Mouse (Mus musculus) adrenal gland, adult (tissue): ENCODE data around the gene Scn8a.

Experiments used
- DNase-seq, 2 experiments: peaks; one replicate each; pipeline ENCODE4 v3.0.0; 2022 to 2023; ENCODE audit warnings: low spot score in 1 of 2; ENCODE audit not compliant: inconsistent age in 2 of 2

Scn8a gene

DNA sequence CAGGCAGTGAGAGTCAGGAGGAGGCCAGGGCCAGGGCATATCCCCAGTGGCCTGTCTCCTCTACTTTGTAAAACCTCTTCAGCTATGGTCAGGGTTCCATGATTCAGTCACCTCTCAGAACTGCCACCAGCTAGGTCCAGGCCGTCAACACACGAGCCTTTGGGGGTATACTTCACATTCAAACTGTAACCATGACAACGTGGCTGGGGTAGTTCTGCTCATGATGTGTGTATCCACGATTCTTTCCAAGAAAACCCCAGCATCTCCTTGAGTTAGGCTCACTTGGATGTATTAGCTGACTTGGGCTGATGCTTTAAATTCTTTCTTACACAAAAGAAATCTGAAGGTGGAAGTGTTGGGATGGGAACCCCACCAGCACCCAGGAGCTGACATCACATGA is 218.6 kb downstream of the Scn8a start:
- DNase-seq, result no peak

GRCm38 (mm10) chr15:101091551-101091950 is 221.9 kb downstream of the Scn8a start:
- DNase-seq, result no peak

DNA sequence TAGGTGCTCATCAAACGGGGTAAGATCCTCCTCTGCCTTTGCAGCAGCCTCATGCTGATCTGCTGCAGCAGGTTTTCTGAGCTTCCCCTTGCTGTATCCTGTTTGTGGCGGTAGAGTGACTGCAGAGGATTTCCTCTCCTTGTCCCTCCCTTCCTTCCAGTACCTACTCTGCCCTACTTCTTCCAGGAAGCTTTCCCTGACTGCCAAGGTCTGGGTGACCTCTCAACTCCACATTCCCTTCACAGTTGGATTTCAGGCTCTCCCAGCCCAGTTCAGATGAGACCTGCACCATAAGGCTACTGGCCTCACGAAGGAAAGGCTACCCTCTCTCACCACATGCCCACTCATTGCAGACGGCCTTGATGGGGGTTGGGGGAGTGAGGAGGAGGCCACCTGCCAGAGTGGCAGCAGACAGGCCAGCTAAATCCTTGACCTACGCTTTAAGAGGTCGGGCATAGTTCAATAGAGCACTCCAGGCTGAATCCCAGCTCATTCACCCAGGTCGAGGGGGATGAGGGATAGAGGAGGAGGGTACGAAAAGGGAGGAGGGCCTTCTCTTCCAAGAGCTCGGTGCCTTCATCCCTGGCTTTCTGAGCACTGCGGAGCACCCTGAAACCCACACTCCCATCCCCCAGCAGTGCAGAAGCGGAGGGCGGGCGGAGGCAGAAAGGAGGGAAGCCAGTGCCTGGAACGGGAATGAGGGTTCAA is 222.6 kb downstream of the Scn8a start:
- DNase-seq, result no peak

- DNase-seq, result peak in 1 of 2 experiments; percentile 77
Measured at GRCm38 (mm10) chr15:101092829-101093648, 223.4 kb downstream of the Scn8a start.

- no peak for DNase-seq
Measured at GRCm38 (mm10) chr15:101093988-101094387, 224.3 kb downstream of the Scn8a start.

DNA sequence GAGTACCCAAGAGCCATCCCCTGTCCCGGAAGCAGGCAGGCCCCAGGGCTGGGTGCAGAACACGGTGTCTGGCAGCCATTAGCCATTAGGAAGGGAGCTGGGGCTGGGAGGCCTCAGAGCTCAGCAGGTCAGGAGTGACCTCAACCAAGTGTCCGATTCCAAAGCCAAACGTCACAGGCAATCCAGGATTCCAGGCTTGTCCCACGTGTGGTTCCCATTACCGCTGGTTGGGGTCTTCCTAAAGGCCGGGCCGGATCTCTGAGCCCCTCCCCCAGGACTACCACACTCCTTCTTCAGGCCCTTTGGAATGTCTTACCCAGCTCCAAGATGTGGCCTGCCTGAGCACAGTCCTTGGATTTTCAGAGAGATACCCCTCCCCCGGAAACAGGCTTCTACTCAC is 225.3 kb downstream of the Scn8a start:
- no peak for DNase-seq

DNA sequence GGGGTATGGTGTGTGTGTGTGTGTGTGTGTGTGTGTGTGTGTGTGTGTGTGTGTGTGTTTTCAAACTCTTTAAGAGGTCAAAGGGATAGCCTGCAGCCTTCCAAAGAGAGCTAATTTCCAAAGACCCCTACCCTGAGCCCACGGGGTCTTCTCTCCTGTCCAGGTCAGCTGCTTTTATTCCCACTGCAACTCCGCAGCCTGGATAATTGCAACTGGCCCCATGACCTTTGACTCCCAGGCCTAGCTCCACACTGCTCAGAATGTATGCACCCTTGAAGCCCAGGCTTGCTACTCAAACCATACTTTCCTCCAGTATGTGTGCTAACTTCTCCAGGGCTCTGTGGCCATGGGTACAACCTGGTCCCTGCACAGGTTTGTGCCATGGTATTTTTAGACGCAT is 225.7 kb downstream of the Scn8a start:
- no peak for DNase-seq
